Mouse (Mus musculus) T-helper 2 cell (primary cell): ENCODE measurements around the gene Arl13b.

ENCODE experiments used
- in situ Hi-C: fragments of 300-600 bp; cut with MboI, MseI; formaldehyde crosslinking; loops from one replicate; pipeline ENCODE4 v1.15.1; 2025; ENCODE audit warnings: high pct_unique_total_duplicates

Gene Arl13b

DNA sequence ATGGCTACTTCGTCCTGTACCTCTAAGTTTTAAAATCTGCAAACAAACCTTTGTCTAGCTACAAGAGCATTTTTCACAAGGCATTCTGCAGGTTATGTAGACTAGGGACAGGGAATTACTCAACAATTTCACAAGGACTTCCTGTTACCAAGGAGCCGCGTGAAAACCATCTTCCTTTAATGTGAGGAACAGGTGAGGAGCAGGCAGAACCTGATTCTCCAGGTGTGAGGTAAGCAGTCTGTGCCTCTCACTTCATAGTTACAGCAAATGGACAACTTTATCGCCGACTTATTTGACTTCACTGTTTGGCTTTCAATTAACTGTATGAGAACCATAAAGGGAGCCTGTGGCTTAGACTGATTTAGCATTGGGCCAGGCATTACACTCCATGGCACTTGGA, 32.3 kb downstream of the Arl13b start, which contains the start of gene Stx19:
Gene Stx19, plus strand, starts transcription at position 186 of the 400 bp plus-strand sequence.
- in situ Hi-C loops = no loop called here

DNA sequence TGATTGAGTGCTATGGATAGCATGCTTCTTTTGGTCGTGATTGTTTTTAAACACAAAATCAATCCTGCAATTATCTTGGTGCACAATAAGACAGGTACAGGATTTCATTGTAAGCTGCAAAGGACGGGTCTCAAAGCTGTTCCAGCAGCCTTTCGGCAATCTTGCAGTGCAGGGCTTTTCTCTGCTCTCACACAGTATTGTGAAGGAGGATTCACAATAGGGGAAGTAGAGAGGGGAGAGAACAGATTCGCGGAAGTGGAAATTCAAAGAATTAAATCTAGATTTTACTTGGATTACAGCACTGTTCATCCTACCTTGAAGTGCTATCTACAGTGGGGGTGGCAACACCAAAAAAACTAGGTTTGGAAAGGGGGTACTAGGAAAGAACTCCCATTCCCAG, 33.0 kb downstream of the Arl13b start:
- in situ Hi-C loops = no loop called here

DNA sequence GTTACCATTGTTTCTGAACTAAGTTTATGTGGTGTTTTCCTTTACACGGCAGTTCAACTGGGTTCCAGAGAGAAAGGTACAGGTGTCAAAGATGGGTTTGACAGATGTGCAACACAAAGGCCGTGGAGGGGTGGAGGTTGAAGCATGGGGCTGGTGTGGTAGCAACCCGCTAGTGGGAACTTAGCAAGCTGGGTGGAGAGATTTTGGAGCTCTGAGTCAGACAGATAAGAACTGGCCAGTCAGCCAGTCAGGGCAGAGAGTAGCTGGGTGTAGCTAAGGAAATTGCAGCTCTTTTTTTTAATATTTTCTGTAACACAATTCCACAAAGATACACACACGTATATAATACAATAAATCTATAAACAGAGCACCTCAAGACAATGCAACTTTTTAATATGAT, 36.0 kb downstream of the Arl13b start:
- in situ Hi-C loops = no loop called here

DNA sequence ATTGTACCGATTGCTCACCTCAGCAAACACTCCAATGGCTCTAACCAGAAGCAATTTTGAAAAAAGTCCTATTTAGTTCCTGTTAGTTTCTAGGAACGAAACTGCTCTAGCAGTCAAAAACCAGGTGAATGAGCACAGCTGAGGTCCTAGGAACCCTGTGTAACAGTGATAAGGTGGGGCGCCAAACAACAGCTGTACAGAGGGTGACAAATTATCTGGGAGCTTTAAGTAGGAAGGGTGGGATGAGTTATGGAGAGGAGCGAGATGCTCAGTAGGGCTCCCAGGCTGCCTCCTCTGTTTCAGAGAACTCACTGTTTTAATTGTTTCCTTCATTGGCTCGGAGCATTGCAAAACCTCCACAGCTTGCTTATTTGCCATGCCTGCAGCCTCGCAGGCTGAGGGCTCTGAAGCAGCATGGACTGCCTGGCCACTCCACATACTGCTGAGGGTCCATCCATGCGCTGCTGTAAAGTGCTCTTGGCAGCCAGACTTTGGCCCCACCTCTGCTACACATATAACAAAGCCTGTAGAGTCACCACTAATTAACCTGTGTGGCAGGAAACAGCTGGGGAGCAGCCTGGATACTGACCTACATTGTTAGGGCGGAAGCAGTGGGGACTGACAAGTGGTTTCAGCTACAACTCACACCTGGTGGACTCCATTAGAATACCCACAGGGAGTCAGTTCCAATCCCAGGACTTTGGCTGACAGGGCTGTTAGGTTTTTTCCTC, 39.4 kb downstream of the Arl13b start:
- in situ Hi-C loops = no loop called here

DNA sequence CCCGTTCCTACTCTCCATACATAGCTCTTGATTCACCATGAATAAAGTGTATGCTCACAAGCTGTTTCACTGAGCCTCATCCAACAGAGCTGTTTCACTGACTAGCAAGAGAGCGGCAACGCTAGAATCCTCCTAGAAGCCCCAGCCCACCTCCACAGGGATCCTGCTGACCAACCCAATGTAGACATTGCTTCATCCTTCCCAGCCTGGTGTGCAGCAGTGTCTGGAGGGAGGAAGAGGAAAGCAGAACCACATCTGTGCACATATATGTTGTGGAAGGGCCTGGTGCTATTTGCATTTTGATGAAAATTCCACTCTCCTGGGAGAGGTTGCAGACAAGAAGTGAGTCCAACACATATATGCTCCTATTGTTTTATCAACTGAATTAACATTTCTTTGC, 42.2 kb downstream of the Arl13b start:
- in situ Hi-C loops = no loop called here

DNA sequence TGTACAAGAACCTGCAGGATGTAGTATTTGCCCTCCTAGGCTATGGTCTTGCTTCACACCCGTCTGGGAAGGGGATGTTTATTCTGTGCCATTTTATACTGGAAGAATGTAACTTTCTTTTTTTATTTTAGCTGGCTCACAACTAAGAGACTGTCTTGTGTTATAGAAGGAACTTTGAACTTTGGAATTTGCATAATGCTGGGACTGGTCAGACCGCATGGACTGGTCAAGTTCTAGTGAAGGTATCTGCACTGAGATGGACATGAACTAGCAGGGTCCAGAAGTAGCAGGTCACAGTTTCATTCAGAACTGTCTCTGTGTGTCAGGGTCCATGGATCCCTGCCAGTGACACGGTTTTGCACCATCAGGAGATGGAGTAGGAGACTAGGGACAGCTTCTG, 47.0 kb downstream of the Arl13b start:
- in situ Hi-C loops = no loop called here

DNA sequence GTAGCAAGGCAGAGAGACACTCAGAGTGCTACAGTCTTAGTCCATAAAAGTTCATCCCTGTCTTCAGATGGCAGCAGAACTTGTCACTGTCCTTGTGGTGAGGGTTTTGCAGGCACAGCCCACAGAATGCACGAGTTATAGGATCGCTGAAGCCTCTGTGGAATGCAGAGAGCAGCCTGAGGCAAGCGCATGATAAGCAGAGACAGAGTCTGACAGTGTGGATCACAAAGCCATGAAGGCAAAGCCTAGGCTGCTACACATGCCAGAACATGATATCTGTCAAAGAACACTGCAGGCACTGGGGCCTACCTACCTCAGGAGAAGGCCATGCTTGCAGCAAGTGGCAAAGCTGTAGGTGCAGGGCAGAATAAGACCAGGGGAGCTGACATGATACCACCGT, 47.4 kb downstream of the Arl13b start:
- in situ Hi-C loops = no loop called here

DNA sequence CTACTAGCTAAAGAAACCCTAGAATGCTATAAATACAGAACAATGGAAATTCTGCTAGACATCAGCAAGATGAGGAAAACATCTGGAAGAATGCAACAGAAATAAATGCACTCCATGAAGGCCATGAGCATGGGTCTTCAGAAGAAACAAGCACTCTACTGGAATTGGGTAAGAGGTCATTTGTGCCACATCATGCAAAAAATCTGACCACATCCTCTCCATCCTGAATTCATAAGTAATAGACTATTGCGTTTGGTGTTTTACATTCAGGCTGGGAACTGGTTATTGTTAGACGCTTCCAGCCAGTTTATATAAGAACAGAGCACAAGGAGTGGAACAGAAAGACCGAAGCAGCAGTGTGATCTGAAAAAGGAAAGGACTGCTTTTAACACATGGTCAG, 48.0 kb downstream of the Arl13b start:
- in situ Hi-C loops = no loop called here

DNA sequence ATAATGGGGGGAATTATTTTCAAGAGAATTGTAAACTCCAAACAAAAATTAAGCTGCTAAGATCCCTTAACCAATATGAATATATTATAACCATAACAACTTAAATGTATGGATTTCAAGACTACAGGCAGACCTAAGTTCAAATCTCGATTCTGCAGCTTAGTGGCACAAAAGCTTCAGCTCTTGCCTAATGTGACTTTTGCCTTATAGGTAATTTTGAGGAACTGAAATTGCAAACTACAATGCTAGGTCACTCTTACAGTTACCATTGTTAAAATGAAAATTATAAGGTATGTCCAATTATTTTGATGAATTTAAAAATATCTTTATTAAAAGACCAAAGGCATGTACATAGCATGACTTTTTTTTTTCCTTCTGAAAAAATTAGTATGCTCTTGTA, 50.2 kb downstream of the Arl13b start:
- in situ Hi-C loops = no loop called here

DNA sequence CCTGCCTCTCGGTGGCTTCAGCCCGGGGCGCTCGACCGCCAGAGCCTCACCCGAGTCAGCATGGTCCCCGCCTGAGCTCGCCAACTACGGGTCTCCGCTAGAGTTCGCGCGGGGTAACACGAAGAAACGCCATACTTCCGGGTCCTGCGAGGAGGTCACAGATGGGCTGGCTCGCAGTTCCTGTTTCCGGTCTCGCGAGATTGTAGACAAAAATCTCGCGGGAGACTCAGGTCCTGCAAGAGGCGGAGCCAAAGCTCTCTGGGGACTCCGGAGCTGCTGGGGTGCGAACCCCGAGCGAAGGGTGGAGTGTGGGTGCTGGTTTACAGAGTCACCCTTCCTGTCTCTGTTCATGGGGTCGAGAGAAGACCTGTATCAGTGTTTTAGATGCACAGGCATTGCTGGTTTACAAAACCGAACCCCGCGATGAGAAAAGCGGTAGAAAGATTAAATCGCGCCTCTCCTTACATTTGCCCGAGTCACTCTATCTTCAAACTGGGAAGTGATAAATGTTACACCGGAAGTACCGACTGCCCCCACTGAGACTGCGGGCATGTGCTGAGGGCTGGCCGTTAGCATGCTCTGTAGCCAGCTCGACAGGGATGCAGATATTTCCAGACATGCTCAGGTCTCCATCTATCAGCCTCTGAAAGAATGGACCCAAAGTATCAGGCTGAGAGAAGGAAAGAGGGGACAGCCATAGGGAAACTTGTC, 60.1 kb downstream of the Arl13b start, which contains the start of gene Nsun3:
Gene Nsun3, minus strand, starts transcription at position 198 of the 711 bp plus-strand sequence.
- in situ Hi-C loops = no loop called here

DNA sequence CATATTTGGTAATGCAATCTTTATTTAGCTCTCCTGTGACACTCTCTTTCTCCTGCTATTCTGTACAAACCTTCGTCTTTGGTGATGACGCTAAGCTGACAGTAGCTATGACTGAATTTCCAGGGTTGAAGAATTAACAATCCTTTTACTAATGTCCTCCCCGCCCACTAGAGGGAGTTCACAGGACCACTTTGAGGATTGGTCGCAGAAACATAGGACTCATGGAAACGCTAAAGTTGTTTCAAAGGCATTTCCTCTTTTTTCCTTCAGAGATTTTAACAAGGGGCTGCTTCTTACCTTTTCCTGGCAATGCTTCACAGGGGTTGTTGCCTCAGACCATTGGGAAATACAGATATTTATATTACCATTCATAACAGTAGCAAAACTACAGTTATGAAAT, 64.6 kb downstream of the Arl13b start:
- in situ Hi-C loops = no loop called here

DNA sequence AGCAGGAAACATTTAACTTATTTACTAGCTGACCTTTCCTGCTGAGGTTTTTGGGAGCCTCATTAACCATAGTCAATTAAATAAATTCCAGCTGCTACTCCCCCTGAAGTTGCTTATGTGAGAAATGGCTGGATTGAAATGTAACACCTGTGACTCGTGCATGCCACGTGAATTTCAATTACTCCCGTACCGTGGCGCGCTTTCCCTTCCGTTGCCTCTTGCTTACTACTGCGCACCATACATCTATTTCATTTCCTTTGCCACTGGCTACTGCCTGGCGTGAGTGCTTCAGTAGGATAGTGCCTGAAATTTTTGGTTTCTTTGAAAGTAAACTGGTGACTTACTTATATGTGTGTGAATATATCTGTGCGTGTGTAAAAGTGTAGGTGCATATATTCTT, 68.6 kb downstream of the Arl13b start:
- in situ Hi-C loops = no loop called here

DNA sequence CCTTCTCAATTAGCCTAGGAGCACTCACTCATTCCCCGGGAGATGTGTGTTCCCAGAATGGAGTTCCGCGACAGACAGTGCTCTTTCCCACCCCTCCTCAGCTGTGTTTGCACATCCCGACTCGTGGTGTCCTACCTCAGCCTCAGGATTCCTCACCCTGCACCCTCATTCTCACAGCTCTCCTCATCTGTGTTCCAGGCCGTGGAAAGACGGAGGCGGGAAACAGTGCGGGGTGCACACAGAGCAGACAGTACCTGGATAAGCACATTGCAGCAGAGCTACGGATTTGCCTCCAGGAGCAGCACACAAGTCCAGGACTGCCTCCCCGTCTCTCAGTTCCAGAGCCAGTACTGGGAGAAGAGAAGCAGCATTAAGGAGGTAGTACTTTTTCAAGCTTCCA, 70.8 kb downstream of the Arl13b start:
- in situ Hi-C loops = no loop called here

DNA sequence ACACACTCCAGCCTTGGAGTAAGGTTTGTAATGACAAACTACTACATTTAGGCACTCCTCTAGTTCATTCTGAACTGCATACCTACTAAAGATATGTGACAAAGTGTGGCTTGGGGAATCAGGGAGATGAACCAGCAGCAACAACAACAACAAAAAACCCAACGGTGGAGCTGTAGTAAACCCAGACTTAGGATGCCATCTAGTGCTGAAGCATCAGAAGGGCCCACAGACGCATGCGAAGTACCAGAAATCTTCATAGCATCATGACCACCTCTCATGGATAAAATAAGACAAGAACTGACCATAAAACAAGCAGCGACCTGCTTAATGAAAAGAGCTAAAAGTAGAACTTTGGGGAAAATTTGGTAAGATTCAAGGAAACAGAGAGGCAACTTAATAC, 73.4 kb downstream of the Arl13b start:
- in situ Hi-C loops = no loop called here

DNA sequence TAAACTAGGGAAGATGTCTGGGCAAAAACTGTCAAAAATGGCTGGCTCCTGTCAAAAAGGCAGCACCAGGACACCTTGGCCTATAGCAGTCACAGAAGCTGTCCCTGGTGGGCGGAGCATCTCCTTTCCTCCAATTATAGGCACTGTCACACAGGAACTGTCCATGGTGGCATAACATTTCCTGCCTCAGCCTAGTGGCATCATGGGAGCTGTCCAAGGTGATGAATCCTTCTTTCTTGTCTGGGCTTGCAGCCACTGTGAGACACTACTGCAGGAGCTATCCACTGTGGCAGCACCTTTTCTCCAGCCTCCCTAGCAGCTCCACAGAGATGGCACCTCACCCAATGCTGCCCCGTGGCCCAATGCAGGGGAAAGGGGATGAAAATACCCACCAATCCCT, 88.5 kb downstream of the Arl13b start:
- in situ Hi-C loops = no loop called here

DNA sequence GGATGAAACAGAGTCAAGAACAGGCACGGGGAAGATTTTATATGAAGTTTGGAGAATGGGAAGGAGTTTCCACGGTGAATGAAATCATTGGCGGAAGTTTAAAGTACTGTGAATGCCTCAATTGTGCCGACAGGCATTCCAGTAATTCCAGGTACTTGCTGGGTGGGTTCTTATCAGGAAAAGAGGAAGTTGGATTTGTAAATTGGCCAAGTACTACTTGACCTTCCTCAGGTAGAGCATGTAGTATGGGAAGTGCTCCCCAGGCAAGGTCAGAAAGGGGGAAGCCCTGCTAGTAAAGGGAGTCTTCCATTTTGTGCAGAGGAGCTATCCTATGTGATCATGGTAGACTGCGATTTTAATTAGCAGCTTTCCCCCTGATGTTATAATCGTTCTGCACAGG, 91.5 kb downstream of the Arl13b start:
- in situ Hi-C loops = no loop called here

DNA sequence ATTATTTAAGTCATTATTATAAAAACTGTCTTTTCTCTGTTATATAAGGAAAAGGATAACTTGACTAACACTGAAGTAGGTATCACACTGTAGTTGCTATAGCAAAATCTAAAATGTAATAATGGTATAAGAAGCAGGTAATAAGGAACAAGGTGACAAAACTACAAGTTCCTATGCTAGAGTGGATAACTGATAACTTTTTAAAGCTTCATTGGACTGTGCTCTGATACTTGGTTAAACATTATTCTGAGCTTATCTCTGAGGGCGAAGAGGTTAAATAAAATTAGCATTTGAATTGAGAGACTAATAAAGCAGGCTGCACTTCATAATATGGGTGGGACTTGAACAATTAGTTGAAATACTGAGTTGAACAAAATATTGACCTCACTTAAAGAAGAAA, 93.2 kb downstream of the Arl13b start:
- in situ Hi-C loops = no loop called here

DNA sequence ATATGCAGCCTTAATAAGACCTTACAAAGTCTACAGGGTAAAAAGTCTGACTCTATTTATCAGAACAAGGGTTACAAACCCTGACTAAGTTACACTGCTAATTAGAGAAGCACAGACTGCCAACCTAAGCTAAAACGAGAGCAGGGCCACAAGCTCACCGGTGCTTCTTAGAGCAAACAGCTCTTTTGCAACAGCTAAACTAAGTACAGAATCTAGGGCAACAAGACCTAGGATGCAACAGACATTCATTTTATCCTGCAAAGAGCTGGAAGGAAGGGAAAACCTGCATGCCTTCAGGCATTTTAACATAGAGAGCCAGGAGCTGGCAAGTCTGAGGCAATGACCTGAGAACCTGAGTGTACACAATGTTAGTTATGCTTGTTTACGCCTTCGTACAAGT, 93.8 kb downstream of the Arl13b start:
- in situ Hi-C loops = no loop called here

DNA sequence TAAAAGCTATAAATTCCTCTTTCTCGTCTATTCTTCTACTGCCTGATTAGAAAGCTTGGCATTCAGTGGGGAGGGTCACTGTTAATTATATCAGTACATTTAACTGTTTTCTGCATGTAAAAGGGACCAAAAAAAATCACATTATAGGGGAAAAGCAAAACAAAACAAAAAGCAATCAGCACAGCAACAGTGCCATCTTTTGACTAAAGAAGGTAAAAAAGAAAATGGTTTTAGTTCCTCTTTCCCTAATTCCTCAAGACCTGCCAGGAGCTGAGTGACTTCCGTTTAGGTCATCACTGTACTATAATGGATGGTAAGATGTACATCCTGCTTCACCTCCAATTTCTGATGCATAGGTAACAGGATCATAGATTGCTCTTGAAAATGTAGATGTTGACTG, 101.0 kb downstream of the Arl13b start:
- in situ Hi-C loops = no loop called here
